Mouse (Mus musculus) spleen, adult 2 months (tissue): ENCODE results near the gene Adamts15. TPM values are rescaled to one million over a fixed set of nuclear protein-coding genes. Genes with fewer than 3 reads are reported as not detected.

ENCODE experiments used
- DNase-seq, 2 experiments: peaks; one replicate each; pipeline versions ENCODE4 v3.0.0 to v3.0.0-alpha.2; 2012 to 2021; ENCODE audit warnings: low spot score in 2 of 2, low read depth in 1 of 2
- H3K27ac ChIP-seq: fragments of 200-500 bp; 2 replicates; pipeline ENCODE4 v1.5.1; 2012; ENCODE audit warnings: low read length, inconsistent platforms; ENCODE audit not compliant: insufficient read depth
- H3K27me3 ChIP-seq: fragments of 200-500 bp; 2 replicates; pipeline ENCODE4 v1.6.1; 2012; ENCODE audit warnings: mild to moderate bottlenecking, moderate library complexity, low read length, inconsistent platforms; ENCODE audit not compliant: control insufficient read depth, insufficient read depth
- H3K36me3 ChIP-seq: fragments of 200-500 bp; 2 replicates; pipeline ENCODE4 v1.6.1; 2012; ENCODE audit warnings: mild to moderate bottlenecking, low read length, inconsistent platforms; ENCODE audit not compliant: control insufficient read depth, insufficient read depth
- H3K4me1 ChIP-seq: fragments of 200-500 bp; 2 replicates; pipeline ENCODE4 v1.6.1; 2011; ENCODE audit warnings: inconsistent platforms; ENCODE audit not compliant: control insufficient read depth, insufficient read depth, insufficient read length
- H3K4me3 ChIP-seq: fragments of 200-500 bp; 2 replicates; pipeline ENCODE4 v1.5.1; 2011; ENCODE audit warnings: mild to moderate bottlenecking, inconsistent platforms; ENCODE audit not compliant: insufficient read depth, insufficient read length; ENCODE audit errors: extremely low read depth
- CTCF ChIP-seq: fragments of 200-500 bp; IDR thresholded peaks from 2 replicates; pipeline ENCODE4 v1.5.1; 2011; ENCODE audit warnings: mild to moderate bottlenecking, inconsistent platforms; ENCODE audit not compliant: insufficient read depth, insufficient read length, insufficient replicate concordance; ENCODE audit errors: extremely low read depth
- POLR2A ChIP-seq: fragments of 200-500 bp; IDR thresholded peaks from 2 replicates; pipeline ENCODE4 v1.6.1; 2011; ENCODE audit warnings: low read depth, low read length, inconsistent platforms
- WGBS: fragments of 180-500 bp; shearing (Covaris S2); methylation state at CpG from one replicate; pipeline ENCODE4 v1.1.7; 2018; 5-methylcytosine and 5-hydroxymethylcytosine counted together
- polyA plus RNA-seq: library from polyadenylated mRNA; depleted of rRNA; stranded (reverse); fragments of >200 nt; gene quantifications from 2 replicates; pipeline ENCODE4 v1.2.3, GENCODE M21; 2012

The Adamts15 gene
- polyA plus RNA-seq, 1 experiment, result 0.43 TPM

DNA sequence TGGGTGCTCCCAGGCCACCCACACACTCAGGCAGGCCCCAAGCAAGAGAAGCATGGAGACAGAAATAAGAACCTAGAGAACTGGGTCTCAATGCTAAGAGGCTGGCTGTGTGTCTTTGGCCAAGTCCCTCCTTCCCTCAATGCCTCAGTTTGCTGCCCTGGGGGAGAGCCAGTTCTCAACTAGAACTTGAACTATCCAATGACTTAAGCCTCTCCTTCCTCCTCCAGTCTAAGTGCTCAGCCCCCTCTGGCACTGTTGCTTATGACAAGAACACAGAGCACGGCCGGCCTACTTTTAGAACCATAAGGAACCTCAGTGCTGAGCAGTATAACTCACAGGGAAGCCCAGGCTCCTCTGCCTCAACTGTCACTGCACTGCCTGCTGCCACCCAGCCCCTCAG is 8.0 kb downstream of the Adamts15 start:
- H3K4me1 ChIP-seq, result no peaks in the 10 kb centered on the region
- no peaks in the 10 kb centered on the region for H3K36me3 ChIP-seq
- H3K27me3 ChIP-seq, result no peaks in the 10 kb centered on the region
- TF ChIP-seq POLR2A, result no peak
- TF ChIP-seq CTCF, result no peak
- H3K27ac ChIP-seq, result no peak overlapping the region
- no peak for DNase-seq
- 87% methylated on average over 2 of the region's 2 CpGs for WGBS
- H3K4me3 ChIP-seq, result no peak overlapping the region

DNA sequence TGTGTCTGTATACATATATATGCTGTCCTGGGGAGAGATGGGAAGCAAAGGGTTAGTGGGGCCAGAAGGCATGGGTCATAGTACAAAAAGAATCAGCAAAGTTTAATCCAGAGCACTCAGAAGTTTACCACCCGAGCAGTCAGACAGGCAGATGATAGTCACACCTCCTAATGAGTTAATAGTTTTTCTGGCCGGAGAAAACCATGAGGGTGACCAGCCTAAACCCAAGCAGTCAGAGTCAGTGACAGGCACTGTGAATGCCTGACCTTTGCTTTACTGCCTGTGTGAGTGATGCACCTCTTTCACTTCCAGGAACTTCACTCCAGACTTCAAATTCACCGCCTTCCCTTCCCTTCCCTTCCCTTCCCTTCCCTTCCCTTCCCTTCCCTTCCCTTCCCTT is 8.8 kb downstream of the Adamts15 start:
- 84% methylated on average over 3 of the region's 3 CpGs for WGBS
- TF ChIP-seq CTCF (no peak), POLR2A (no peak)
- no peak overlapping the region for H3K27ac ChIP-seq
- no peak overlapping the region for H3K4me3 ChIP-seq
- H3K36me3 ChIP-seq, result no peaks in the 10 kb centered on the region
- no peaks in the 10 kb centered on the region for H3K4me1 ChIP-seq
- no peak for DNase-seq
- H3K27me3 ChIP-seq, result no peaks in the 10 kb centered on the region

DNA sequence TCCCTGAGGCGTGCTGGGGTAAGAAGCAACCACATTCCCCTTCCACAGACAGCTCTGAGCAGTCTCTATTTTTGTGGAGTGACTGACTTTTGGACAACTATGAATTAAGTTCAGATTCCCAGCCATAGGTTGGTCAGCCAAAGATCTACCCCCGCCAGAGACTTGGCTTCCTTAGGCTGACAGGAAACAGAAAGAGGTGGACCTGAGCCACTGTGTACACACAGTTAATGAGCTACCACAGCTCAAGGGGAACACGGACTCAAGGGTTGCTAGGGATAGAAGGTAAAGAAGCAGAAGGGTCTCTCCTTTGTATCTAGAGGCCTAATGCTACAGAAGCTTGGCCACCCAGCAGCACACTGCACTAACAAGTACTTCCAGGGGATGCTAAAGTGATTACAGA is 10.1 kb downstream of the Adamts15 start:
- no peak for DNase-seq
- Histone ChIP-seq H3K4me3 (no peak overlapping the region), H3K27me3 (no peaks in the 10 kb centered on the region), H3K36me3 (no peaks in the 10 kb centered on the region), H3K27ac (no peak overlapping the region), H3K4me1 (no peaks in the 10 kb centered on the region)
- TF ChIP-seq POLR2A (no peak), CTCF (no peak)
- WGBS, result 43% methylated on average over 3 of the region's 3 CpGs

DNA sequence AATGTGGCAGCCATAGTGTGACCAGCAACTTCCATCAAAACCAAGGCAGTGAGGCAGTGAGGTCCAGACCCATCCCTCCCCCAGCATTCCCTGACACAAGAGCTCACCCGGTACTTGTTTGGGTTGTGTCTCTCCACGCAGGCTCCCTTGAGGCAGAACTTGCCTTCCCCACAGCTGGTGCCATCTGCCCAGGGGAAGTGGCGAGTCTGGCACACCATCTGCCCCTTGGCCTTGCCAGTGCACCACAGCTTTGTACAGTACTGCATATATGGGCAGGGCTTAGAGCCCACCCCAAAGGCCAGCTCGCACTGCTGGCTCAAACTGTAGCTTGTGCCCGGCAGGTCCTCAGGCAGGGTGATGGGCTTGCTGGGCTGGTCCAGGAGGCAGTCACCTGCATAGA is 11.8 kb downstream of the Adamts15 start:
- no peaks in the 10 kb centered on the region for H3K27me3 ChIP-seq
- 79% methylated on average over 5 of the region's 5 CpGs for WGBS
- no peak for DNase-seq
- no peak for TF ChIP-seq CTCF
- no peak for TF ChIP-seq POLR2A
- H3K4me1 ChIP-seq, result no peaks in the 10 kb centered on the region
- no peaks in the 10 kb centered on the region for H3K36me3 ChIP-seq
- H3K27ac ChIP-seq, result no peak overlapping the region
- H3K4me3 ChIP-seq, result no peak overlapping the region

DNA sequence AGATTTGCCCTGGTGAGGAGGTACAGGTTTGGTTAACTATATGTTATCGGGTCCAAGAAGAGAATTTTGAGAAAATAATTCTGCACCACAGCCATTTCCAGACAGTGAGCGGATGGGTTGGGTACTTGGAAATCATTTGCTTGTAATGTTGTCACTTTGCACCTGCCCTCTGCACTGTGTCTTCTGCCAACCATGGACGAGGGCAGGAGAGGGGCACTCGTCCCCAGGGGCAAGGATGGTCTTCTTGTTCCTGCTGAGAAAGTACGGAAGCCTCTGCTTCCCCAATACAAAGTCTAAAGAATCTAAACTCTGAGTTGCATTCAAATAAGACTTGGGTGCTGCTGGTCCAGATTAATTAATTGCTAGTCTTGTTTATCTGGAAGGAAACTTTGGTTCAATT is 13.3 kb downstream of the Adamts15 start:
- TF ChIP-seq CTCF (no peak), POLR2A (no peak)
- 83% methylated on average over 5 of the region's 5 CpGs for WGBS
- DNase-seq, result no peak
- H3K27ac ChIP-seq, result no peak overlapping the region
- no peak overlapping the region for H3K4me3 ChIP-seq
- H3K4me1 ChIP-seq, result no peaks in the 10 kb centered on the region
- H3K36me3 ChIP-seq, result no peaks in the 10 kb centered on the region
- no peaks in the 10 kb centered on the region for H3K27me3 ChIP-seq

DNA sequence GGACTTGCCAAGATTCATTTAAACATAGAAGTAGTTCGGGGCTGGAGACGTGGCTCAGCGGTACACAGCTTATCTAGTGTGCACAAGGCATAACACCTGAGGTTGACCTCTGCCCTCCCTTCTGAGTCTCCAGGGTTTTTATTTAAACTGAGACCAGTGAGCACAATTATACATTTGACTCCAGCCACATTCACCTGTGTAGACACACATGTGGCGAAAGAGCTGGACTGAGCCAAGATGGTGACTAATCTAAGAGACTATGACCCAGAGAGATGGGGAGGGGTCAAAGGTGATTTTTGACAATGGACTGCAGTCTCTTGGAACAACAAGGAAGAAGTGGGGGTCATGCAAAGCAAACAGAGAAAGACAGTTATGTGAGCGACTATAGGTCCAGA is 14.0 kb downstream of the Adamts15 start:
- WGBS, result 91% methylated on average over 5 of the region's 5 CpGs

DNA sequence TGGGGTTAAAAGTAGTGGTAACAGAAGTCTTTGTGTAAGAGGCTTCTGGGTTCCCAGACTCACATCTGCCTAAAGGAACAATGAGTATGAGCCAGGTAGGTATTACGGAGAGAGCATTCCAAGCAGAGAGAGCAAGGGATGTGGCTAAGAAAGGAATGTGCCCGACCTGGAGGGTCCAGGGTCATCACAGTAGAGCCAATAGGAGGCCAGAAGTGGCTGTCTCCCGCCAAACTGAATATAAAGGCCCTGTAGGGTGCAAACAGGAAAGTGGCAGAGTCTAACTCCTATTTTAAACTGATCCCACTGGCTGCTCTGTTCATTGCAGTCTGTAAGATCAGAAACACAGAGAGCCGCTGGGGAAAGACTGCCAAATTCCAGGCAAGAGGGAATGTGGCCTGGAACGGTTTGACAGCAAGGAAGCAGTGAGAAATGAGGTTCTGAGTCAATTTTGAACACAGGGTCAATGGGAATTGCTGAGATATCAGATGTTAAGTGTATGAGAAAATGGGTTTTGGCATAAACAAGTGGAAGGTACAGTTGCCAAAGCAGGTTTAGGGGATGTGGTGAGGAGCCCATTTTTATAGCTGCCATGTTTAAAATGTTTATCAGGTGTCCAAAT is 14.5 kb downstream of the Adamts15 start:
- TF ChIP-seq CTCF, result no peak
- no peak for TF ChIP-seq POLR2A
- no peak for DNase-seq
- WGBS, result 64% methylated on average over 5 of the region's 5 CpGs

More for the DNA sequence above, 14.0 kb downstream of the Adamts15 start:
- Histone ChIP-seq H3K27ac (no peak overlapping the region), H3K4me1 (no peaks in the 10 kb centered on the region), H3K36me3 (no peaks in the 10 kb centered on the region), H3K27me3 (no peaks in the 10 kb centered on the region), H3K4me3 (no peak overlapping the region)
- DNase-seq, result no peak
- no peak for TF ChIP-seq CTCF
- no peak for TF ChIP-seq POLR2A

More for the DNA sequence above, 14.5 kb downstream of the Adamts15 start:
- no peaks in the 10 kb centered on the region for H3K36me3 ChIP-seq
- no peaks in the 10 kb centered on the region for H3K4me1 ChIP-seq
- no peak overlapping the region for H3K4me3 ChIP-seq
- no peak overlapping the region for H3K27ac ChIP-seq
- H3K27me3 ChIP-seq, result no peaks in the 10 kb centered on the region
